Mouse (Mus musculus): ENCODE data around the gene Asgr1. TPM values are rescaled to one million over a fixed set of nuclear protein-coding genes. Genes with fewer than 3 reads are reported as not detected.

Gene Asgr1
- polyA plus RNA-seq, 1 experiment from 2014 or later = 1.4 TPM

- no peaks in the 10 kb centered on the region for H3K27me3 ChIP-seq (ENCODE audit: control insufficient read depth, insufficient read depth, low read length)
- DNase-seq (no peak), ATAC-seq (ENCODE audit: low FRiP score, low TSS enrichment) (no peak)
- WGBS = 34% methylated on average over 9 of the region's 9 CpGs
- no peak overlapping the region for H3K4me2 ChIP-seq (ENCODE audit: low read length)
- H3K9me3 ChIP-seq (ENCODE audit: control insufficient read depth, low read length) = no peaks in the 10 kb centered on the region
- peaks cover 52% of the 10 kb centered on the region for H3K36me3 ChIP-seq (ENCODE audit: control insufficient read depth, insufficient read depth, low read length)
- no peak overlapping the region for H3K4me3 ChIP-seq (replicated peaks; ENCODE audit: low read depth, low read length)
- H3K27ac ChIP-seq (replicated peaks; ENCODE audit: low read depth, low read length) = peak overlapping the region; percentile 26; the same call in 1 of the 2 replicates
- H3K4me1 ChIP-seq (ENCODE audit: control insufficient read depth, insufficient read depth, low read length) = no peaks in the 10 kb centered on the region
- no peak overlapping the region for H3K9ac ChIP-seq (replicated peaks; ENCODE audit: low read length)
Observed at GRCm38 (mm10) chr11:70045435-70045834, 8.4 kb upstream of the Asgr1 start.

GRCm38 (mm10) chr11:70049366-70049765 lies 4.5 kb upstream of the Asgr1 start:
- Histone ChIP-seq H3K36me3 (ENCODE audit: control insufficient read depth, insufficient read depth, low read length) (peaks cover 14% of the 10 kb centered on the region), H3K4me3 (replicated peaks; ENCODE audit: low read depth, low read length) (no peak overlapping the region), H3K4me2 (ENCODE audit: low read length) (no peak overlapping the region), H3K9ac (replicated peaks; ENCODE audit: low read length) (no peak overlapping the region), H3K27me3 (ENCODE audit: control insufficient read depth, insufficient read depth, low read length) (no peaks in the 10 kb centered on the region), H3K4me1 (ENCODE audit: control insufficient read depth, insufficient read depth, low read length) (no peaks in the 10 kb centered on the region), H3K27ac (replicated peaks; ENCODE audit: low read depth, low read length) (no peak overlapping the region), H3K9me3 (ENCODE audit: control insufficient read depth, low read length) (no peaks in the 10 kb centered on the region)
- DNase-seq = no peak
- 74% methylated on average over 6 of the region's 6 CpGs for WGBS
- no peak for ATAC-seq (ENCODE audit: low FRiP score, low TSS enrichment)

DNA sequence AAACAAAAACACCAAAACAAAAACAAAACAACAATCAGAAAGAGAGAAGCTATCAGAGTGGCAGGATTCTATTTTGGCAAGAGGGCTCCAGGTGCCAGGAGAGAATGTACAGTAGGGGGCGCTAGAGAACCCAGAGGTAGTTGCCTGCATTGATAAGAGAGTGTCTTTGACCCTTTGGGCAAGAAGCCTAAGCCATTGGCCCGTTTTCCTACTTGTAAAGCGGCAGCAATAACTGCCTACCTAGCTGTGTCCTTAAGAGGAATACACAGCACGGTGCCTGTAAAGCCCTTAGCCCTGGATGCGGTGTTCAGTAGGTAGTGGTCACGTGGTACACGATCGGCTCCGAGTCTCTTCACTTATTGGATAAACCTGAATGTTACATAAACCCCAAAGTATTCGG lies 4.1 kb upstream of the Asgr1 start:
- DNase-seq = no peak
- no peaks in the 10 kb centered on the region for H3K27me3 ChIP-seq (ENCODE audit: control insufficient read depth, insufficient read depth, low read length)
- H3K9me3 ChIP-seq (ENCODE audit: control insufficient read depth, low read length) = no peaks in the 10 kb centered on the region
- peaks cover 10% of the 10 kb centered on the region for H3K36me3 ChIP-seq (ENCODE audit: control insufficient read depth, insufficient read depth, low read length)
- H3K9ac ChIP-seq (replicated peaks; ENCODE audit: low read length) = no peak overlapping the region
- no peak overlapping the region for H3K27ac ChIP-seq (replicated peaks; ENCODE audit: low read depth, low read length)
- no peak overlapping the region for H3K4me3 ChIP-seq (replicated peaks; ENCODE audit: low read depth, low read length)
- WGBS = 55% methylated on average over 10 of the region's 10 CpGs
- no peak overlapping the region for H3K4me2 ChIP-seq (ENCODE audit: low read length)
- ATAC-seq (ENCODE audit: low FRiP score, low TSS enrichment) = no peak
- H3K4me1 ChIP-seq (ENCODE audit: control insufficient read depth, insufficient read depth, low read length) = no peaks in the 10 kb centered on the region

DNA sequence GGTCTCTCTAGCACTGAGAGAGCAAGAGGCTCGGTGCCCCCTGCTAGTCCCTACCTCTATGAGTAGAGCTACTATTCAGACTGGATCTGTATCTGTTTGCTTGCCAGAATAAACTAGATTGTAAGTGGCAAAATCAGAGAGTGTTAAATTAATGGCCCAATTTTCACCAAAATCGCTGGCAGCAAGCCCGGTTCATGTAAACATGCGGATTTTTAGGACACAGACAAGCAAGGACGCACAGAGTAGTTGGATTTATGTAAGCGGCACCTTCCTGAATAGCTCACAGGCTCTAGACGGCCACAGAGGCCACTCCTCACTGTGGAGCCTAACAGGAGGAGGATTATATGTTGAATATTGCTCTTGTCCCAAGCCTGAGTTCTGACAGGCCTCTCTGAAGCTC lies 729 bp upstream of the Asgr1 start:
- H3K27ac ChIP-seq (replicated peaks; ENCODE audit: low read depth, low read length) = no peak overlapping the region
- H3K36me3 ChIP-seq (ENCODE audit: control insufficient read depth, insufficient read depth, low read length) = no peaks in the 10 kb centered on the region
- no peak for DNase-seq
- H3K4me2 ChIP-seq (ENCODE audit: low read length) = no peak overlapping the region
- no peak for ATAC-seq (ENCODE audit: low FRiP score, low TSS enrichment)
- 79% methylated on average over 7 of the region's 7 CpGs for WGBS
- no peaks in the 10 kb centered on the region for H3K27me3 ChIP-seq (ENCODE audit: control insufficient read depth, insufficient read depth, low read length)
- no peaks in the 10 kb centered on the region for H3K4me1 ChIP-seq (ENCODE audit: control insufficient read depth, insufficient read depth, low read length)
- H3K9ac ChIP-seq (replicated peaks; ENCODE audit: low read length) = no peak overlapping the region
- H3K9me3 ChIP-seq (ENCODE audit: control insufficient read depth, low read length) = no peaks in the 10 kb centered on the region
- H3K4me3 ChIP-seq (replicated peaks; ENCODE audit: low read depth, low read length) = no peak overlapping the region

DNA sequence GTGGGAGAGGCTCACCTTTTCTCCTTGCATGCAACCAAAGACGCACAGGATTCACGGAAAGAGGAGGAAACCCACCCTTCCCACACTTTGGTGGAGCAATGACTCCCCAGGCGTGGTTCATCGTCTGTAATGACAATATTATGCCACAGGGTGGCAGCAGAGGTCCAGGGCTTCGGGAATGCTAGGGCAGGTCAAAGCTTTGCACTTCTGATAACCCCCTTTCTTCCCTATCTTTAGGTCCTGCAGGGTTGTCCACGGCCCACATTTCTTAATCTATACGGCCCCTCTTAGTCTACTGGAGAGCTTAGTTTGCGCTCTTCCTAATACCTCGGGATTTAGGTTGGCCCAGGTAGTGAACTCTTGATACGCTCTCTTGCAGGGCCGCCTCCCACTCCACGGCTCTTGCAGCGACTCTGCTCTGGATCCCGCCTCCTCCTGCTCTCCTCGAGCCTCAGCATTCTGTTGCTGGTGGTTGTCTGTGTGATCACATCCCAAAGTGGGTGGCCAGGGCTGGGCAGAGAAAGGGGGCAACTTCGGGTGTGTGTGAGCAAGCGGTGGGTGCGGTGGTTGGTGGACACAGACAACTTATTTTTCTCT lies 1.8 kb downstream of the Asgr1 start:
- H3K4me1 ChIP-seq (ENCODE audit: control insufficient read depth, insufficient read depth, low read length) = no peaks in the 10 kb centered on the region
- H3K9ac ChIP-seq (replicated peaks; ENCODE audit: low read length) = no peak overlapping the region
- H3K27me3 ChIP-seq (ENCODE audit: control insufficient read depth, insufficient read depth, low read length) = no peaks in the 10 kb centered on the region
- no peak overlapping the region for H3K27ac ChIP-seq (replicated peaks; ENCODE audit: low read depth, low read length)
- no peak overlapping the region for H3K4me3 ChIP-seq (replicated peaks; ENCODE audit: low read depth, low read length)
- DNase-seq (peak; percentile 86), ATAC-seq (ENCODE audit: low FRiP score, low TSS enrichment) (peak; percentile 40; the same call in 1 of the 2 replicates)
- H3K4me2 ChIP-seq (ENCODE audit: low read length) = 0 out of 2 replicates have a peak overlapping the region, but pooled peaks have one; percentile 1
- no peaks in the 10 kb centered on the region for H3K36me3 ChIP-seq (ENCODE audit: control insufficient read depth, insufficient read depth, low read length)
- H3K9me3 ChIP-seq (ENCODE audit: control insufficient read depth, low read length) = no peaks in the 10 kb centered on the region
- 24% methylated on average over 18 of the region's 18 CpGs for WGBS

DNA sequence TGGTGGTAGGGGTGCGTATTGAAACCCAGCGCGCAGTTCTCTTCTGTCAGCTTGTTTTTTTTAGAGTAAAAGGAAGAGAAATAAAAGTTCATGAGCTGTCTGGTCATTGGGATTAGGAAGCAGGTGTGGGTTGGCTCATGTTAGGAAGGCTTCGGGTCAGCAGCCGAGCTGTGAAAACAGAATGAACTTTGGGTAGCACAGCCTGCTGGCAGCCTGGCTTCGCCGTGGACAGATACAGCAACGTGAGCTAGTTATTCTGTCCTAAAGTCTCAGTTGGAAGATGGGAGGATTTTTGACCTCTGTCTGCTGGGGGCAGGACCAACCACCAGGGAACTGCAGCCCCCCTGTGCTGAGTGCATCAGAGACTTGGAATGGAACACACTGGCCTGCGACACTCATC lies 3.9 kb downstream of the Asgr1 start:
- Histone ChIP-seq H3K9ac (replicated peaks; ENCODE audit: low read length) (no peak overlapping the region), H3K4me2 (ENCODE audit: low read length) (no peak overlapping the region), H3K4me1 (ENCODE audit: control insufficient read depth, insufficient read depth, low read length) (no peaks in the 10 kb centered on the region), H3K9me3 (ENCODE audit: control insufficient read depth, low read length) (no peaks in the 10 kb centered on the region), H3K4me3 (replicated peaks; ENCODE audit: low read depth, low read length) (no peak overlapping the region), H3K27ac (replicated peaks; ENCODE audit: low read depth, low read length) (no peak overlapping the region), H3K27me3 (ENCODE audit: control insufficient read depth, insufficient read depth, low read length) (no peaks in the 10 kb centered on the region), H3K36me3 (ENCODE audit: control insufficient read depth, insufficient read depth, low read length) (no peaks in the 10 kb centered on the region)
- no peak for DNase-seq
- ATAC-seq (ENCODE audit: low FRiP score, low TSS enrichment) = no peak
- 87% methylated on average over 9 of the region's 9 CpGs for WGBS

GRCm38 (mm10) chr11:70059930-70060329 lies 6.0 kb downstream of the Asgr1 start:
- Histone ChIP-seq H3K4me2 (ENCODE audit: low read length) (no peak overlapping the region), H3K9ac (replicated peaks; ENCODE audit: low read length) (no peak overlapping the region), H3K4me1 (ENCODE audit: control insufficient read depth, insufficient read depth, low read length) (no peaks in the 10 kb centered on the region), H3K4me3 (replicated peaks; ENCODE audit: low read depth, low read length) (no peak overlapping the region), H3K9me3 (ENCODE audit: control insufficient read depth, low read length) (no peaks in the 10 kb centered on the region), H3K27me3 (ENCODE audit: control insufficient read depth, insufficient read depth, low read length) (no peaks in the 10 kb centered on the region), H3K36me3 (ENCODE audit: control insufficient read depth, insufficient read depth, low read length) (no peaks in the 10 kb centered on the region), H3K27ac (replicated peaks; ENCODE audit: low read depth, low read length) (no peak overlapping the region)
- no peak for ATAC-seq (ENCODE audit: low FRiP score, low TSS enrichment)
- WGBS = 70% methylated on average over 6 of the region's 6 CpGs
- DNase-seq = no peak

- ATAC-seq (ENCODE audit: low FRiP score, low TSS enrichment) = no peak
- Histone ChIP-seq H3K9ac (replicated peaks; ENCODE audit: low read length) (no peak overlapping the region), H3K9me3 (ENCODE audit: control insufficient read depth, low read length) (no peaks in the 10 kb centered on the region), H3K4me2 (ENCODE audit: low read length) (no peak overlapping the region), H3K27me3 (ENCODE audit: control insufficient read depth, insufficient read depth, low read length) (no peaks in the 10 kb centered on the region), H3K4me3 (replicated peaks; ENCODE audit: low read depth, low read length) (no peak overlapping the region), H3K4me1 (ENCODE audit: control insufficient read depth, insufficient read depth, low read length) (no peaks in the 10 kb centered on the region), H3K27ac (replicated peaks; ENCODE audit: low read depth, low read length) (no peak overlapping the region), H3K36me3 (ENCODE audit: control insufficient read depth, insufficient read depth, low read length) (no peaks in the 10 kb centered on the region)
- 68% methylated on average over 3 of the region's 3 CpGs for WGBS
- no peak for DNase-seq
Observed at GRCm38 (mm10) chr11:70063053-70063452, 9.2 kb downstream of the Asgr1 start.

DNA sequence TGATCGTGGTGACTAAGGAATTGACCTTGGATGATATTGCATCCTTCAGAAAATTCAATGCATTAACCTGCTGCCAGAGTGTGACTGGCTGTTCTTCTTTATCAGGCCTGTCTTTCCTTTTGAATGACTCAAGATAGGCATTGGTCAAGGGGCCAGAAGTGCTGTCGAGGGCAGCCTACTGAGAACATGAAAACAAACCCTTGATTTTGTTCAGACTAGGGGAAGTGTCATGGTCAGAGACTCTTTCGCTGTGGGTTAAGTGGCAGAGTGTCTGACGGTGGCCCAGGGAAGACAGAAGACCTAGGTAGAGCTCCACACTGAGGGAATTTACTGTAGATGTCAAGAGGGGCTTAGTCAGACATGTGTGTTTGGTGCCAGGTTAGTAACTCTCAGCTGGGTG lies 12.8 kb downstream of the Asgr1 start:
- H3K4me2 ChIP-seq (ENCODE audit: low read length) = no peak overlapping the region
- H3K27me3 ChIP-seq (ENCODE audit: control insufficient read depth, insufficient read depth, low read length) = no peaks in the 10 kb centered on the region
- H3K4me1 ChIP-seq (ENCODE audit: control insufficient read depth, insufficient read depth, low read length) = no peaks in the 10 kb centered on the region
- 82% methylated on average over 4 of the region's 4 CpGs for WGBS
- H3K36me3 ChIP-seq (ENCODE audit: control insufficient read depth, insufficient read depth, low read length) = no peaks in the 10 kb centered on the region
- H3K4me3 ChIP-seq (replicated peaks; ENCODE audit: low read depth, low read length) = no peak overlapping the region
- H3K9me3 ChIP-seq (ENCODE audit: control insufficient read depth, low read length) = no peaks in the 10 kb centered on the region
- no peak overlapping the region for H3K9ac ChIP-seq (replicated peaks; ENCODE audit: low read length)
- DNase-seq = no peak
- ATAC-seq (ENCODE audit: low FRiP score, low TSS enrichment) = no peak
- no peak overlapping the region for H3K27ac ChIP-seq (replicated peaks; ENCODE audit: low read depth, low read length)
